Mouse (Mus musculus) erythroblast, embryonic 14.5 days (primary cell): ENCODE measurements around the gene Cd86. TPM values are rescaled to one million over a fixed set of nuclear protein-coding genes. Genes with fewer than 3 reads are reported as not detected.

ENCODE experiments used
- H3K27me3 ChIP-seq: 2 replicates; pipeline ENCODE4 v1.6.1; 2012; ENCODE audit warnings: inconsistent platforms; ENCODE audit not compliant: control insufficient read depth
- H3K36me3 ChIP-seq: 2 replicates; pipeline ENCODE4 v1.6.1; 2012; ENCODE audit warnings: mild to moderate bottlenecking, inconsistent platforms; ENCODE audit not compliant: control insufficient read depth
- H3K4me1 ChIP-seq: 2 replicates; pipeline ENCODE4 v1.6.1; 2012; ENCODE audit warnings: inconsistent platforms; ENCODE audit not compliant: control insufficient read depth
- H3K4me3 ChIP-seq: replicated peaks from 2 replicates; pipeline ENCODE3; 2012; ENCODE audit warnings: moderate library complexity, mild to moderate bottlenecking, inconsistent platforms
- H3K9me3 ChIP-seq: 2 replicates; pipeline ENCODE4 v1.6.1; 2012; ENCODE audit warnings: low read length, inconsistent platforms, mixed read lengths; ENCODE audit not compliant: control insufficient read depth
- GATA1 ChIP-seq: IDR thresholded peaks from 2 replicates; pipeline ENCODE4 v1.6.1; 2012; ENCODE audit warnings: low read length, inconsistent platforms, mixed read lengths
- TAL1 ChIP-seq: IDR thresholded peaks from 3 replicates; pipeline ENCODE4 v1.6.1; 2012; ENCODE audit warnings: low read length, inconsistent platforms, mixed read lengths
- polyA plus RNA-seq: library from polyadenylated mRNA; stranded (reverse); fragments of >175 nt; gene quantifications from 2 replicates; pipeline ENCODE4 v1.2.3, GENCODE M21; 2012

Gene Cd86
- polyA plus RNA-seq, 1 experiment: not detected

DNA sequence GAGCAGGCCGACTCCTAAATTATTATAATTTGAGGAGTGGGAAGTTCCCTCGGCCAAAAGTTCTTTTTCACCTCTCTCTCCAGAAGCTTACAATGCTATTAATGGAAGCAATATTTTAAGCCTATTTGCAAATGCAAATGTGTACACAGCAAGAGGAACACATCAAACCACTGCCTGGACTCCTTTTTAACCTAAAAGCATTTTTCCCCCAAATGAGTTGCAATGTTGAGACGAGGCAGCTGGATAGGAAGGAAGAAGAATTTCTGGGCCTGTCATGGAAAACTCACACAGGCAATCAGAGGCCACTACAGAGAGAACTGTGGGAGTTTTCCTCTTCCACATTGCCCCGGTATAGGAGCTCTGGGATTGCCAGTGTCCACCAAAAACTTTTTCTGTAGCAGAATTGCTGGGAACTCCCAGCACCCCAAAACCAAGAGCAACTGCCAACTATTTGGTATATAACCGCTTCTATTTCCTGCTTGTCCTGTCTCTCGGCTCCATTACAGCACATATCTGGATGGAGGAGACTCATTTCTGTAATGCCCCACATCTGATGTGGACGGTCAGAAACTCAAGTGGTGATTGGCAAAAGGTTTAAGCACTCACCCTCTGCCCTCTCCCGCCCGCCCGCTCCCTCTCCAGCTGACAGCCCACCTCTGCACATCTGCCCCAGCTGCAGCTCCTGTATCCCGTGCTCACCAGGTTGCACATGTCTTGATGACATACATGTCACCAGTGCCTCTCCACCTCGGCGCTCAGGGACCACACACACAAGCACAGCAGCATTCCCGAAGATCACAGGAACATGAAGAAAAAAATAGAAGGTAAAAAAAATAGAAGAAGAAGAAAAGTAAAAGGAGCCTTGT is 23.8 kb downstream of the Cd86 start:
- Histone ChIP-seq H3K4me1 (no peaks in the 10 kb centered on the region), H3K27me3 (no peaks in the 10 kb centered on the region), H3K9me3 (peaks cover 8% of the 10 kb centered on the region; the same call in 1 of the 2 replicates), H3K36me3 (no peaks in the 10 kb centered on the region), H3K4me3 (no peak overlapping the region)
- TF ChIP-seq TAL1: no peak
- no peak for TF ChIP-seq GATA1

DNA sequence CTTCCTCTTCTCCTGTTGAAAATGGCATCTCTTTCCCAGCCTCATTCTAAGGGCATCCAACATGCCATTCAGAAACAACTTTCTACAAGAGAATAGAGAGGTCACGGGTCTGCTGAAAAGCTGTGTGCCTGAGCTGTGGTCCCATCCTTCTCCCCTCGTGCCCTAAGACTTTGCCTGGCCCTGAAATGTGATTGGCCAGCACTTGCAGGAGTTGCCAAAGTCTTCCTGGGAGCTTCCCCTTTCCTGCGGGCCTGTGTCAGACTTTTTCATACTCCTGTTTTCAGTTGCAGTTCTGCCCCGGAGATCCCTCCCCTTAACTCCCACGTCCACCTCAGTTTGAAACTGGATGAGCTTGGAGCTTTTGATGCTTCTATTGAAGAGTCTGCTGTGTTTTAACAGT is 24.9 kb downstream of the Cd86 start:
- Histone ChIP-seq H3K9me3 (peaks cover 5% of the 10 kb centered on the region; the same call in 1 of the 2 replicates), H3K27me3 (no peaks in the 10 kb centered on the region), H3K4me1 (no peaks in the 10 kb centered on the region), H3K4me3 (no peak overlapping the region), H3K36me3 (no peaks in the 10 kb centered on the region)
- TF ChIP-seq GATA1 (no peak), TAL1 (no peak)

DNA sequence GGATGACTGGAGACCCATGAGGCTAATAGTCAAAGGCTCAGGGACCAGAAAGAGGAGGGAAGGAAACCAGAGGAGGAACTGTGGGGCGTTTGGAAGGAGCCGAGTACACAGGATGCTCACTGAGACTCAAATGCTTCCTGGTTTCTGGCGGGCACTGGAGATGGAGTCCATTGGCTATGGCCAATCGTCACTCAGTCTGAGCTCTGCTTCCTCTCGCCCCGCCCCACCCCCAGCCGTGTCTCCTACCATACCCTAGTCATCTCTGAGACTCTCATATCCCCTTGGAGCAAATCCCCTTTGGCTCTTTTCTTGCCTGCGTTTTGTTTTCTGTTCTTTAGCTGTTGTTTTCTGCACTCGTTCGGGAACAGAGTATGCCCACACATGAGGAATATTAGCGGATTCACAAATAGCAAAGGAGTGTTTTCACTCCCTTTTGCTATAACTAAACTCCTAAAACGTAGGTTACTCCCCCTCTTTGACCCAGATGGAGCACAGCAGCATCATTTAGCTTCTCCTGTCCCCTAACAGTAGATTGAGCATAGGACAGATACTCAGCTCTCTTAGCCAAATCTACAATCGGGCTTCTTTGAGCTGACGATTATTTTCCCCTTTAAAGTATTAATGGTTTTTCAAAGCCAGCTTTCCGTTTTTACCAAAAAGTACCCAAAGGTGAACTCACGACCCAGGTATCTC is 25.9 kb downstream of the Cd86 start:
- H3K4me3 ChIP-seq: no peak overlapping the region
- no peak for TF ChIP-seq GATA1
- TF ChIP-seq TAL1: no peak
- peaks cover 4% of the 10 kb centered on the region; the same call in 1 of the 2 replicates for H3K9me3 ChIP-seq
- H3K36me3 ChIP-seq: no peaks in the 10 kb centered on the region
- no peaks in the 10 kb centered on the region for H3K27me3 ChIP-seq
- H3K4me1 ChIP-seq: no peaks in the 10 kb centered on the region

DNA sequence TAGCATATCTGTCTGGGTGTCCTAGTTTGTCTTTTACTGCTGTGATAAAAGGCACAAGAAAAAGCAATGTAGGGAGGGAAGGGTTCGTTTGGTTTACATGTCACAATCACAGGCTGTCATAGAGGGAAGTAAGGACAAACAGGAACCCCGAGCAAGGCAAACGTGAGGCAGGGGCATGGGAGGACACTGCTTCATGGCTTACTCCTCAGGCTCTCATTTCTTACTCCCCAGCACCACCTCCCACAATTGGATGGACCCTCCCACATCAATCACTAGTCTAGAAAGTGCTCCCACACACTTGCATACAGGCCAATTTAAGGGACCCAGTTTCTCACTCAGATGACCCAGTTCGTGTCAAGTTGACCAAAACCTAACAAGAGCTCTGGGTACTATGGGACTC is 29.1 kb downstream of the Cd86 start:
- Histone ChIP-seq H3K4me3 (no peak overlapping the region), H3K4me1 (no peaks in the 10 kb centered on the region), H3K27me3 (no peaks in the 10 kb centered on the region), H3K9me3 (peaks cover 4% of the 10 kb centered on the region; the same call in 1 of the 2 replicates), H3K36me3 (no peaks in the 10 kb centered on the region)
- TF ChIP-seq TAL1 (no peak), GATA1 (no peak)

DNA sequence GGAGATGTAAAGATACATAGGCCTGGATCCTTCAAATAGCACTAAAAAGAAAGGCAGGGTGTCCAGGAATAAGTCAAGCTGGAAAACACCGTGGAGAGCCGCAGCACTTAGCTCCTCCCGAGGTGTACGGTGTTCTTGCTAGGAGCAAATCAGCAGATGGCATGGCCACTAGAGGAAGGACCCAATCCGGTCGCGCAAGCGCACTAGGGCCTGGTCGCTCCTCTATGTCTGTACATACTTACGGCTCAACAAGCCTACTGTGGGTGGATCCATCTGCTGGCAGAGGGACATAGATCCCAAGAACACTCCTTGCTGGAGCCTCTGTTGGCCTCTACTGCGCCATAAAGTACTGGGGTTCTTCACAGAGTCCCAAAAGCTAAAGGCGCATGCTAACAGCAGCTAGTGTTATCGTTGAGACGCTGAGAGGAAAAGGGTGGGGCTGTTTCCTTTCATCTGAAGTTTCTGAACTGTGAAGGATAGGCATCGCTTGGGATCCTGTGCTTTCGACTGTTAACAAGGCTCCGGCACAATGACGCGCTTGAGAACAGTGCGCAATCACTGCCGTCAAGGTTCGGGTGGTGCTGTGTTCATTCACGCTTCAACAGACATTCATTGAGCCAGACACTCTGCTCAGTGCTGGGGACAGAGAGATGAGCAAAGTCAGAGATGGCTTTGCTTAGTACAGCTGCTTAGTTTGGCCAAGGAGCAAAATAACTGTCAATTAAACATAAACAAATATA is 30.7 kb downstream of the Cd86 start:
- H3K4me3 ChIP-seq: no peak overlapping the region
- no peaks in the 10 kb centered on the region for H3K4me1 ChIP-seq
- no peaks in the 10 kb centered on the region for H3K36me3 ChIP-seq
- H3K27me3 ChIP-seq: no peaks in the 10 kb centered on the region
- TF ChIP-seq TAL1 (no peak), GATA1 (no peak)
- peaks cover 4% of the 10 kb centered on the region; the same call in 1 of the 2 replicates for H3K9me3 ChIP-seq

DNA sequence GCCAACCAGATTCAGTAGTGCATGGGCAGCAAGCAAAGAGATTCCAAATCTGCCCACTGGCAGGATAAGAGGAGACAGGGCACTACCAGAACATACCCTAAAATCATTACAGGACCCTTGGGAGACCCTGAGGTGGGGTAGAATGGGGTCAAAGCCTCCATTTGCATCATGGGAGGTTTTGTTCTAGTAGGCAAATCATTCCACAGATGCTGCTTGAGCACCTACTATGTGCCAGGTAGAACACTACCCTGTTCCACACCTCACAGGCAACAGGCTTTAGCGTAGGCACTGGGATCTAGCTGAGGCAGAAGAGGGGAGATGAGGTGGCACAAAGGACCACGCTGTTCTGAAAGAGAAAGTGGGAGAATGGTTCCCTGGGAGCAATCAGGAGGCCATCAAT is 31.5 kb downstream of the Cd86 start:
- H3K36me3 ChIP-seq: no peaks in the 10 kb centered on the region

DNA sequence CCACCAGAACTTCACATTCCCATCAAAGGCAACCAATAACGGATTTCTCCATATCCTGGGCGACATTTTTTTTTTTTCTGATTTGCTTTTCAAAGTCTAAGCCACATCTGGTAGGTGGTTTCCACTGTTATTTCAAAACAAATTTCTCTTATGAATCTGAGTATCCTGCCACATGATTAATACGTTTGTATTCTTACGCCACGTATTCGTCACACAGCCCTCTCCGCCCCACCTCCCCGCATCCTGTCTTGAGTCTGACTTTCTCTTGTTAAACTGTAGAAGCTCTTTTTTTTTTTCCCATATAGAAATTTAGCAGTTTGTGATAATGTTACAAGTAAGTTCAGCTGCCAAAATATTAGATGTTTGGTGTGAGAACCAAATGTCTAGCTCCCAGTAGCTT is 33.7 kb downstream of the Cd86 start:
- no peak overlapping the region for H3K4me3 ChIP-seq
- H3K4me1 ChIP-seq: no peaks in the 10 kb centered on the region; the same call in none of the 2 replicates
- H3K27me3 ChIP-seq: no peaks in the 10 kb centered on the region
- H3K36me3 ChIP-seq: no peaks in the 10 kb centered on the region
- H3K9me3 ChIP-seq: no peaks in the 10 kb centered on the region
- no peak for TF ChIP-seq GATA1
- no peak for TF ChIP-seq TAL1

More for the DNA sequence above, 31.5 kb downstream of the Cd86 start:
- Histone ChIP-seq H3K4me3 (no peak overlapping the region), H3K27me3 (no peaks in the 10 kb centered on the region), H3K4me1 (no peaks in the 10 kb centered on the region), H3K9me3 (no peaks in the 10 kb centered on the region)
- TF ChIP-seq TAL1: no peak
- TF ChIP-seq GATA1: no peak

DNA sequence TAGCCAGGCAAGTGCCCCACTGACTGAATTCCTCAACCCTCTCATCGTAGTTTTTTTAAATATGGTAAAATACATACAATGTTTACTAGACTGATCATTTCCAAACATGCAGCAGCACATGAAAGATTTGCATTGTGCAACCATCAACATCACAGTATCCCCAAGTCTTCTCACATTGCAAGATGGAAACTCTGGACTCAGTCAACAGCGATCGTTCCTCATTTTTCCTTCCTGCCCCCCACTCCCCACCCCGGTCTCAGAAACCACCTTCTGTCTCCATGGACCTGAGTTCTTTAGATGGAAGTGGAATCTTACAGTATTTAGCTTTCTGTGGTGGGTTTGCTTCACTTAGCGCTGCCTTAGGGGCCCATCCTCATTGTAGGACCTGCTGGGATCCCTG is 34.3 kb downstream of the Cd86 start:
- no peak overlapping the region for H3K4me3 ChIP-seq
- peaks cover 4% of the 10 kb centered on the region for H3K4me1 ChIP-seq
- H3K9me3 ChIP-seq: no peaks in the 10 kb centered on the region
- no peaks in the 10 kb centered on the region for H3K36me3 ChIP-seq
- TF ChIP-seq GATA1: no peak
- TF ChIP-seq TAL1: no peak
- no peaks in the 10 kb centered on the region for H3K27me3 ChIP-seq

DNA sequence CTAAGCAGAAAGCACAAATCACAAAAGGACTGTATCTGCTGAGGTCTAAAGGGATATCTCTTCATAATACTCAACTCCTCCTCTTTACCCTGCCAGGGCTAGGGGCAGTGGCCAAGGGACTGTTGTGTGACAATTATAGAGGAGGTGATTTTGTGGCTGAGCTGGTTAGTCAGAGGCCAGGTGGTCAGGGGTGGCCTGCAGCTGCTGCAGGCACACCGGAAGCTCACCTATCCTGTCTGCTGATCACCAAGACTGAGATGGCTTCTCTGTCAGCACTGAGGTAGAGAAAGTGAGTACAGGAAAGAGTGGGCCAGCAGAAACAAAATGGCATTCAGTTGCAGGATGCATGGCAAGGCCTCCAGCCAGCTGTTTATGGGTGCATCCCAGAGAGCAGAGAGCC is 38.1 kb downstream of the Cd86 start:
- H3K9me3 ChIP-seq: no peaks in the 10 kb centered on the region
- peaks cover 5% of the 10 kb centered on the region for H3K4me1 ChIP-seq
- no peak for TF ChIP-seq TAL1
- no peak for TF ChIP-seq GATA1
- no peaks in the 10 kb centered on the region for H3K27me3 ChIP-seq
- no peak overlapping the region for H3K4me3 ChIP-seq
- H3K36me3 ChIP-seq: no peaks in the 10 kb centered on the region
